Comparison of ENCODE assay signal across 23 mouse cellular contexts in the genomic region with DNA sequence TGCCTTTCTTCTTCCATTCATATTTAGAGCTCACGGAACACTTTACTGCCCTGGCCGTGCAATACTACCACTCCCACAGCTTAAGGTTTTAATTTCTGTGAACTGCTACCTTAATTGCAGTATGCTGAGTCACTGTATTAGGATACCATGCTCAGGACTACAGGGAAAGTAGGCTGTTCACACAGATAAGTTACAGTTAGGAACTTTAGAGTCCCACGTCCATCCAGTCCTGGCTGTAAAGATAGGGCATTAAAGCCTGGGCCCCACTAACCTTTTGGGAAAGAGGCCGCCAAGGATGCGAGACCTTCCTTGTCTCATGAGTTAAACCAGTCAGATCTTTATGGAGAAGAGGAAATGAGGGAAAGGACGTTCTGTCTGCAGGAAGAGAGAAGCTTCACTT.
"Had no signal": no experiment of that assay in that cellular context is flagged by ENCODE, and none has a peak within 500 bp of the region (broad histone marks: within the 10 kb centered on the region; RNA-seq: fewer than 3 reads in every experiment).

No protein-coding gene starts in this region.

- H3K9ac ChIP-seq: heart, embryonic 12.5 days; hindbrain, embryonic 12.5 days; hindbrain, embryonic 14.5 days; intestine, embryonic 15.5 days; kidney, embryonic 15.5 days had no signal

- H3K4me2 ChIP-seq: heart, embryonic 12.5 days; hindbrain, embryonic 12.5 days; hindbrain, embryonic 14.5 days; intestine, embryonic 15.5 days; kidney, embryonic 15.5 days had no signal

- H3K9me3 ChIP-seq: heart, embryonic 10.5 days; heart, embryonic 12.5 days; hindbrain, embryonic 10.5 days; hindbrain, embryonic 12.5 days; intestine, embryonic 15.5 days; kidney, embryonic 15.5 days had no signal

- ATAC-seq: hindbrain, embryonic 16.5 days; inflammation-experienced regulatory T-cells, adult 6 months; intestine, embryonic 15.5 days had no signal

- H3K27ac ChIP-seq: gastrocnemius, adult 2 months; heart, embryonic 10.5 days; hindbrain, embryonic 10.5 days; hindbrain, embryonic 12.5 days; hindbrain, embryonic 14.5 days; intestine, embryonic 15.5 days; kidney, embryonic 15.5 days; kidney, postnatal 0 days had no signal

- H3K27me3 ChIP-seq: heart, embryonic 12.5 days; hindbrain, embryonic 12.5 days; intestine, embryonic 15.5 days; kidney, embryonic 15.5 days had no signal

- H3K36me3 ChIP-seq: heart, embryonic 10.5 days; heart, embryonic 12.5 days; hindbrain, embryonic 10.5 days; hindbrain, embryonic 12.5 days; intestine, embryonic 15.5 days; kidney, embryonic 15.5 days had no signal

- DNase-seq: gastrocnemius, adult 2 months; gastrocnemius, postnatal 10 days; gastrocnemius, postnatal 25 days; heart, adult 18-20 months; heart, postnatal 10 days; heart, postnatal 4 days; kidney, adult 11 months; kidney, adult 2 months; kidney, adult 9 months; kidney, postnatal 14 days; kidney, postnatal 36 days; layer of hippocampus, adult 9-11 months; layer of hippocampus, postnatal 36 days had no signal

- H3K4me3 ChIP-seq: gastrocnemius, adult 2 months; heart, embryonic 10.5 days; heart, embryonic 12.5 days; hindbrain, embryonic 10.5 days; hindbrain, embryonic 12.5 days; intestine, embryonic 15.5 days; kidney, embryonic 15.5 days had no signal

- H3K4me1 ChIP-seq: heart, embryonic 10.5 days; heart, embryonic 12.5 days had no signal
